Mouse (Mus musculus): ENCODE data around the gene Pkd1l1.
A peak's percentile ranks its signal among the peaks of the same experiment; 100 is the strongest.

Gene Pkd1l1

DNA sequence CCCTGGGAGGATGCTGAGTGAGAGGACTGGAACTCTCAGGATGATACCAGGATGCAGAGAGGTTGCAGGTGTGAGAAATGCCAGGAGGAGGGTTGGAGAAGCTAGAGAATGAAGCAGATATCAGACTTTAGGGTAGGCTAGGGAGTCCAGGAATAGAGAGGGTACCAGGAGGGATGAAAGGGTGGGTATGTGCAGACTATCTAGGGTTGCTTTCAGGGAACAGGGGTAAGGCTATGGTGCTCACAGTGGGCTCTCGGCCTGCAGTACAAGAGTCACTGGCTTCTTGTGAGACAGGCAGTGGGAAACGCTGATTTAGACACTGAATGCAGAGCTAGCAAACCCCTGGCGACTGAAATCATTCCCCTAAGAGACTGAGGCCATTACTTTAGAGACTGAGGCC, at the start of gene Pkd1l1:
Pkd1l1 (minus strand) TSS at position 101 of the 400 bp plus-strand sequence.
- no peak for DNase-seq

DNA sequence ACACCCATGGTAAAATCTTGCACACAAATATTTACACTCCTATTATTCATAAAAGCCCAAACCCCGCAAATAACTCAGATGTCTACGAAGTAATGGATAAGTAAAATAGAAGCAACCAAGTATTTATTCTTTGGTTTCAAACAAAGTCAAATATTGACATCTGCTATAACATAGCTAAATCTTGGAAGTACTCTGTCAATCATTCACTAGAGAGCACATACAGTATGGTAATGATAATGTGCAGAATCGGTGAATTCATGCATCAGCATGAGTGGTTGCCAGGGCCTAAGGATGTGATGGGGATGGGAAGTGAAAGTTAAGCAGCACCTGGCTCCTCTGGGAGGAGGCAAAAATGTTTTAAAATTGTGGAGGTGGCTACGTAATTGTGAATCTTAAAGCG, 47.1 kb upstream of the Pkd1l1 start:
- DNase-seq = no peak

DNA sequence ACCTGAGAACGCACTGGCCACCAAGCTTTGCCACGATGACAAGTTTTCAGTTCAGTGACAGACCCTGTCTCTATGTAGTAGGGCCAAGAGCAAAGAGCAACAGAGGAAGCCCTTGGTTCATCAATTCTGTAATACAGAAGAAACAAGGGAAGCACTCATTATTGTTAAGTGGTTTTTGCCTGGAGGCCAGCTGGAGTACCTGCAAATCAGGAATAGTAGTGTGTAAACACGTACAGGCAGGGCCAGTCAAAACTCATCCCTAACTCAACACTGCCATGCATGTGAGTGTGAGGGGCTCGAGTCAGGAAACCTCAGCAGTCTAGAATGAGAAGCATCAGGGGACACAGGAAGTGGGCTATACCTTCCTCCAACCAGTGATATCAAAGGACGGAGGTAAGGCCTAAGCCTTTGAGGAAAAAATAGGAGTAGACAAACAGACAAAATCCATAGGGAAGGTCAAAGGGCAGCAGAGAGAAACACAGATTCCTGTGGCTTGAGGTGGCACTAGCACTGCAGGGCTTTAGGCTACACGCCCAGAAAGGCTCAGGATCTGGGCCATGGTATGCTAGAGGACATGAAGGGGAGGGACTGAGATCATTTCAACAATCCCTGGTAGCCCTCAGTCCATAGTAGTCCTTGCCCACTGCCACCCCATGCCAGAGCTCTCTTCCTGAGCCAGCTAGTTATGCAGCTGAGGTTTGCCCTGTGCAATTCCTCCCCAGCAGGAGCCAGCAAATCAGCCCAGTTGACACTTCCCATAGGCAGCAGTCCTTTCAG, 45.6 kb upstream of the Pkd1l1 start:
- no peak for DNase-seq

GRCm38 (mm10) chr11:9014740-9015139, 41.7 kb upstream of the Pkd1l1 start:
- no peak for DNase-seq

DNA sequence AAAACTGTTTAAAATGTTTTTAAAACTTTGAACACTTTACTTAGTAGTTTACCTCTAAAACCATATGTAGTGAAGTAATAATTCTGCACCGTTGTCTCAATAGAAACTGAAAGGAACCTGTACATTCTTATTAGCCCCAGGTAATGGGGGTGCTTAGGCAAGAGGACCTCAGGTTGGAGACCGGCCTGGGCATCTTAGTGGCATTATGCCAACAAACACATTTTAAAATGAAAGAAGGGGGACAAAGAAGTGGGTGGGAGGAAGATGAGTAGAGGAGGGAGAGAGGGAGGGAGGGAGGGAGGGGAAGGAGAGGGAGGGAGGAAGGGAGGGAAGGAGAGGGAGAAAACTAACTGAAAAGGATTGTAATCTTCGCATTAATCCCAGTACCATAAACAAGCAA, 38.3 kb upstream of the Pkd1l1 start:
- DNase-seq = no peak

DNA sequence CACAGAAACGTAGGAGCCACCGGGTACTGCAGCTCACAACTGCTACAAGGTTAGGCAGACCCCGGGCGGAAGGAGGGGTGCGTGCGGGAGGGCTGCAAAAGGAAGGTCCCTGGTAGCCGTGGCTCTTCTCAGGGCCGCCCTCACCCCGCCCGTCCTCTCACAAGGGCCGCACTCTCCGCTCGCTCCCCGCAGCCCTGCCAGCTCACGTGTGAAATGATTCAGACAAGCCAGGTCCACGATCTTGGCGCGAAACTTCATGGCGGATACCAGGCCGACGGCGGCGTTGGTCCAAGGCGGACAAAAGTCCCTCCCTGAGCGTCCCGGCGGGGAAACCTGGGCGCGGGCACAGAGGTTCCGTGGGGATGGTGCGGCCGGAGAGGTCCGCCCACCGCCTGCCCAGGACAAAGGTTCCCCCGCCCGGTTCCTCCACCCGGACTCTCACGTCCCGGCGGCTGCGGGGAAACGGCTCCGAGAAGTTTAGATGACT, 37.8 kb upstream of the Pkd1l1 start, which contains the start of gene Hus1:
Hus1 (minus strand) TSS at position 339 of the 487 bp plus-strand sequence.
- DNase-seq = peak; percentile 82 to 85

- no peak for DNase-seq
These were observed 37.4 kb upstream of the Pkd1l1 start for GRCm38 (mm10) chr11:9010416-9010815.

- DNase-seq = no peak
These were observed 35.7 kb upstream of the Pkd1l1 start for GRCm38 (mm10) chr11:9008761-9009160.

- no peak for DNase-seq
These were observed 15.0 kb upstream of the Pkd1l1 start for GRCm38 (mm10) chr11:8988084-8988483.

DNA sequence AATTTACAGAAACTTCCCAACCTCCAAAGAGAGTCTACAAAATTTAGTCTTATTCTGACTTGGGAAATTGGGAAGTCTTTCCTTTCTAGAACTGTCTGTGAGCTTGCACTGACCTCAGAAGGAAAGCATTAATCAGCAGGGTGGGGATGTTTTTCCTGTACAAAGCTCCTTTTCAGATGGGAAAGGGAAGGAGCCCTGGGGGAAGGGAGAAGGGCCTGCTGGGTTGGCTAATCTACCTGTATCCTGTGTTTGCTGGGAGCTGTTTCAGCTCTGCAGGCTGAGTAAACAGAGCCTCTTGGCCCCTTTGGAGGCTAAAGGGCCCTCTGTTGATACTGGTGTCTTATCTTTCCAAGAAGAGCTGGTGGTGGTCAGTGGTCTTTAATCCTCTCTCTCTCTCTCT, 13.0 kb upstream of the Pkd1l1 start:
- DNase-seq = no peak

DNA sequence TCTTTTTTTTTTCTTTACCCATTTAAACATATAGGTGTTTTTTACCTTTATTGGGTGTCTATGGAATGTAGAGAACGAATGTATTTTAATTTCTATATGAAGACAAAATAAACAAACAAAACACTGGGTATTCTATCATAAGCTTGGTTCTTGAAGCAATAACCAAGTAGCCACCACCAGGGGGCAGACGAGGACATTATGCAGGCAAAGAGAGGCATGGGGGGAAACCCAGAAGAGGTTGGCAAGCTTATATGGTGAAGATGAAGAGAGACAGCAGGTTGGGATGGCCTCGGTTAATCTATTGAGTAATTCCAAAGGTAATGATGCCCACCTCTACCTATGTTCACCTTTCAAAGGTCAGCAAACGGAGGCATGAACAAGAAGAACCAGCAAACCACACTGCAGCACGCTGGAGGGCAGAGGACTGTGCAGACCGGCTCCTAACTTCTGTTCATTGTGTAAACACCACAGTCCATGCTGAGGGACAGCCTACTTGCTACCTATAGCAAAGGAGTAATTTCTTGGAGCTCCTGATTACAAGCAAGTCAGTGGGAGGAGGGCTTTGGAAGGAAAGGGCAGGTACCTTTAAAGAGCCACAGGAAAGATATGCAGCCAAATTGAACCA, 10.3 kb upstream of the Pkd1l1 start:
- DNase-seq = peak; percentile 79 to 81

DNA sequence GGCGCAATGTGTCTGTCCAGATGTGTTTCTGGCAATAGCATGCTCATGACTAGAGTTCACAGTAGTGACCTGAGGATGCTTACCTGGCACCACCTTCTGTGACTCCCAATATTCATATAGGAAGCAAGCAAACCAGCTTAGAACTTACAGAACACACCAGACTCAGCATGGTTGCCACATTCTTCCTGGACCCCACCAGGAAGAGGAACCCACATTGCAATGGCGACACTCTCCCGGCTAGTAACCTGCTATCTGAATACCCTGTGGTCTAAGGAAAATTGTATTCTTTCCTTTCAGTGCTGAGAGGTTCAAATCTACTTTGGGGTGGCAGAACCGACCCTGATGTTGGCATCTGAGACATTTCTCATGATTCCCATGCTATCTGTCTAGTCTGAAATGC, 5.1 kb upstream of the Pkd1l1 start:
- no peak for DNase-seq

DNA sequence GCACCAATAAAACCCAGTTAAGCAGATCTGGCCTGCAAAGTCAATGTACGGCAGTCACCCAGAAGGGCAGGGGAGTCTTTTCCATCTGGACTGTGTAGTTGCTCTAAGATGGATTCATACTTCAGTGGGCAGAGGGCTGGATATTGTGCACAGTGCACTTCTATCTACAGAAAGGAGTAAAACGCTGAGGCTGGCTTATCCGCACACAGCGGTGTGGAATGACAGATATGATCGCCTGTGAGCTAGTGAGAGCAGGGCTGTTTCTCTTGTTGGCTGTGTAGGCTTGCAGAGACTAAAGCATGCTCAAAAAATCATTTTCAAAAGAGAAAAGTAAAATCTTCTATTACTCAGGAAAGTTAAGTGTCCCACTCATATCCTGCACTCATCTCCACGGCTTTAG, 973 bp downstream of the Pkd1l1 start:
- DNase-seq = no peak

DNA sequence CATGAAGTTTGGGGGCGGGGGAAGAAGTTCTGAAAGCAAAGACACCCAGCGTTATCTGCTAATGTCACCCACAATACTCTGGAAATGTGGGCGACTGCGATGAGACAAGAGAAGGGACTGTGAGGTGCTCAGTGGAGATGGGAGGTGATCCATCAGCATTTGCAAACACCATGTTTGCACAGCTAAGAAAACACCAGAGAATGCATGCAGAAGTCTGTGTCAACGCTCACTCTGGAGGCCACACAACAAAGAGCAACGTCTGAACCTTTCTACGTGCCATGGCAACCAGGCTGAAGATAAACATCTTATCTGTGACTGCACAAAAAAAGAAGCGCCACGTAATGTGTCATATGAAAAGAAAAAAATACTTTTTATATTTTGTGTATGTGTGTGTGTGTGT, 2.6 kb downstream of the Pkd1l1 start:
- DNase-seq = no peak

- DNase-seq = no peak
These were observed 5.0 kb downstream of the Pkd1l1 start for GRCm38 (mm10) chr11:8968094-8968493.

GRCm38 (mm10) chr11:8958572-8958971, 14.5 kb downstream of the Pkd1l1 start:
- DNase-seq = no peak

GRCm38 (mm10) chr11:8958108-8958507, 15.0 kb downstream of the Pkd1l1 start:
- DNase-seq = no peak

- DNase-seq = peak; percentile 3 to 6
These were observed 16.0 kb downstream of the Pkd1l1 start for GRCm38 (mm10) chr11:8957023-8957422.

- peak; percentile 24 to 25 for DNase-seq
These were observed 17.4 kb downstream of the Pkd1l1 start for GRCm38 (mm10) chr11:8955678-8956077.

- DNase-seq = no peak
These were observed 23.2 kb downstream of the Pkd1l1 start for GRCm38 (mm10) chr11:8949765-8950430.

DNA sequence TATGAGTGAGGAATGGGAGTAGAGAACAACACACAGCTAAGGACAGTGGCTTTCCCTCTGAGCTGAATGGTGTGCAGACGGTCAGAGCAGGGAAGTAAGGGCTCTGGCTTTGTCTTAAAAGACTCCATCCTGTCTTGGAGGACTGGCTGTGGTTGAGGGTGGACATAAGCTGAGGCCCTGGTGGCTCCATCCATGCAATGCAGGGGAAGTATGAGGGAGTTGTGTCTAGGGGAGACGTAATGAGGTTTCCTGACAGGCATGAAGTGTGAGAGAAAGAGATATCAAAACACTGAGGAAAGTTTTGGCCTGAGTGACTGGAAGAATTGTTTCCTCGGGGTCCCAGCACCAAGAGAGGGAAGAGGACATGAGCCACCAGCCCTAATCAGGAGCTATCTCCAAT, 24.2 kb downstream of the Pkd1l1 start:
- DNase-seq = no peak

DNA sequence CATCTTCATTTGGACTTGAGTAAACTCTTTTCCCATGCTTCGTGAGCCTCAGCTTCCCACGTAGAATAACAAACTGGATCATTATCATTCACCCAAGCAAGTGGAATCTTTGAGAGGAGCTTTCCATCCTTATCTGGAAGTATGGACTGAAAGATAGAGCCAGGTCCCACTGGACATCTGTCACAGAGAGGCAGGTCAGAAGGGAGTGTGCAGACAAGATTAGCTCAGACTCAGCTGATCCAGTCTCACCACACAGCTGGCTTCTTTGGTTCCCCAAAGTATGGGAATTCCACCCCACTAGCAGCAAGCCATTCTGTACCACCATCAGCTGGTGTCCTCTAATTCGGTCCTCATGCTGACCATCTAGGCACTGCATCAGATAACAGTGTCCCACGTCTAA, 29.0 kb downstream of the Pkd1l1 start:
- DNase-seq = no peak

- DNase-seq = no peak
These were observed 30.6 kb downstream of the Pkd1l1 start for GRCm38 (mm10) chr11:8942446-8942845.
